Mouse (Mus musculus) thymus, adult 2 months (tissue): ENCODE measurements around the gene Tspan5. TPM values are rescaled to one million over a fixed set of nuclear protein-coding genes. Genes with fewer than 3 reads are reported as not detected.

ENCODE experiments used
- DNase-seq: peaks from one replicate; pipeline ENCODE4 v3.0.0; 2021
- H3K27ac ChIP-seq: fragments of 200-500 bp; 2 replicates; pipeline ENCODE4 v1.5.1; 2012; ENCODE audit warnings: low read length, control low read depth; ENCODE audit not compliant: control insufficient read depth, insufficient read depth
- H3K27me3 ChIP-seq: fragments of 200-500 bp; 2 replicates; pipeline ENCODE4 v1.6.1; 2012; ENCODE audit warnings: mild to moderate bottlenecking, low read length, moderate library complexity, mixed read lengths; ENCODE audit not compliant: control insufficient read depth, insufficient read depth
- H3K36me3 ChIP-seq: fragments of 200-500 bp; 2 replicates; pipeline ENCODE4 v1.6.1; 2012; ENCODE audit warnings: mild to moderate bottlenecking, low read length, moderate library complexity; ENCODE audit not compliant: control insufficient read depth, insufficient read depth
- H3K4me1 ChIP-seq: fragments of 200-500 bp; replicated peaks from 2 replicates; pipeline ENCODE4 v1.6.1; 2012; ENCODE audit warnings: low read length; ENCODE audit not compliant: control insufficient read depth, insufficient read depth
- H3K4me3 ChIP-seq: fragments of 200-500 bp; 2 replicates; pipeline ENCODE4 v1.5.1; 2012; ENCODE audit warnings: mild to moderate bottlenecking, low read length, control low read depth, moderate library complexity; ENCODE audit not compliant: control insufficient read depth, insufficient read depth
- CTCF ChIP-seq: fragments of 200-500 bp; IDR thresholded peaks from 2 replicates; pipeline ENCODE4 v1.5.1; 2012; ENCODE audit warnings: mild to moderate bottlenecking, control low read depth, low read length, moderate library complexity, borderline replicate concordance; ENCODE audit not compliant: control insufficient read depth, poor library complexity, insufficient read depth; ENCODE audit errors: extremely low read depth
- POLR2A ChIP-seq: fragments of 200-500 bp; IDR thresholded peaks from 2 replicates; pipeline ENCODE4 v1.6.1; 2012; ENCODE audit warnings: mild to moderate bottlenecking, low read length, control low read depth, moderate library complexity; ENCODE audit not compliant: control insufficient read depth, poor library complexity, insufficient read depth; ENCODE audit errors: extremely low read depth
- WGBS: fragments of 180-500 bp; shearing (Covaris S2); methylation state at CpG from one replicate; pipeline ENCODE4 v1.1.7; 2018; 5-methylcytosine and 5-hydroxymethylcytosine counted together
- polyA plus RNA-seq: library from polyadenylated mRNA; depleted of rRNA; stranded (reverse); fragments of >200 nt; gene quantifications from 2 replicates; pipeline ENCODE4 v1.2.3, GENCODE M21; 2012

Tspan5 gene
- polyA plus RNA-seq, 1 experiment, result 15.9 TPM

DNA sequence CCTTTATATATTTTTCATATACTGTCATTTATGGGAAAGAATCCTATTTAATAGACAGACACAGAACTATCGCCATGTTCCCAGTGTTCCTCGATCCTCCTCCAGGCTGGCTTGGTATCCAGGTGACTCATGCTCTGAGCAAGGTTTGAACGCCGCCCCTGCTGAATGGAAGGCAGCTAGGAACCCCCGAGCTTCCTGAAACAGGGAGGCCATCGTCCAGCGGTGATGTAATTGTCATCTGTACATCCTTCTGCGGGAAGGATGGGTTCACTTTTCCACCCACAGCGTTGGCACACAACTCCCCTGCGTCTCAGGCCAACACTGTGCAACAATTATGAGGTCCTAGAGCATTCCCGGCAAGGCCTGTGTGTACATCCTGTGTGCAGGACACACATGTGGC, 92.2 kb downstream of the Tspan5 start:
- no peak overlapping the region for H3K27ac ChIP-seq
- no peaks in the 10 kb centered on the region for H3K27me3 ChIP-seq
- WGBS, result 95% methylated on average over 11 of the region's 11 CpGs
- H3K4me3 ChIP-seq, result no peak overlapping the region
- no peak for DNase-seq
- H3K36me3 ChIP-seq, result no peaks in the 10 kb centered on the region
- no peak for TF ChIP-seq POLR2A
- H3K4me1 ChIP-seq, result peaks cover 7% of the 10 kb centered on the region

DNA sequence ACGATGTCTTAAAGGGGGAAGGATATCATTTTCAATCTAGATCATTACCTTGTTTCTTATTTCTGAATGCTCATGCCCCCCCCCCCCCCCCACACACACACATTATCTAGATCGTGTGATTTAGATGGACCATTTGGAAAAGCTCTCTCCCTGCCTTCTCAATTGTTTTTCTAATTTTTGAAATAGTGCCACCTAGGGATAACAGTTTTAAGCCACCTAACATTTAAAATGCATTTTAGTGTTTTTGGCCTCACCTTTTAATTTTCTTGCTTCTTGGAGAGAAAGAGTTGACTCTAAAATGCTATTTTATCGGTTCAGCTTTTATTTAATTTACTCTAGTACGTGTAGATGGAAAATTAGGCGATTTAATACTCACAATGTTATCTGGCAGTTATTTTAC, 94.9 kb downstream of the Tspan5 start:
- no peak for DNase-seq
- peaks cover 8% of the 10 kb centered on the region for H3K4me1 ChIP-seq
- H3K36me3 ChIP-seq, result no peaks in the 10 kb centered on the region
- 83% methylated on average over 5 of the region's 5 CpGs for WGBS
- TF ChIP-seq POLR2A (no peak), CTCF (no peak)
- no peaks in the 10 kb centered on the region for H3K27me3 ChIP-seq
- no peak overlapping the region for H3K27ac ChIP-seq
- H3K4me3 ChIP-seq, result no peak overlapping the region

- no peak overlapping the region for H3K4me3 ChIP-seq
- H3K27ac ChIP-seq, result no peak overlapping the region
- WGBS, result 93% methylated on average over 6 of the region's 6 CpGs
- H3K36me3 ChIP-seq, result no peaks in the 10 kb centered on the region
- no peak for DNase-seq
- TF ChIP-seq CTCF (no peak), POLR2A (no peak)
- H3K4me1 ChIP-seq, result peaks cover 8% of the 10 kb centered on the region
- no peaks in the 10 kb centered on the region for H3K27me3 ChIP-seq
Measured at GRCm38 (mm10) chr3:138837651-138838050, 95.7 kb downstream of the Tspan5 start.

DNA sequence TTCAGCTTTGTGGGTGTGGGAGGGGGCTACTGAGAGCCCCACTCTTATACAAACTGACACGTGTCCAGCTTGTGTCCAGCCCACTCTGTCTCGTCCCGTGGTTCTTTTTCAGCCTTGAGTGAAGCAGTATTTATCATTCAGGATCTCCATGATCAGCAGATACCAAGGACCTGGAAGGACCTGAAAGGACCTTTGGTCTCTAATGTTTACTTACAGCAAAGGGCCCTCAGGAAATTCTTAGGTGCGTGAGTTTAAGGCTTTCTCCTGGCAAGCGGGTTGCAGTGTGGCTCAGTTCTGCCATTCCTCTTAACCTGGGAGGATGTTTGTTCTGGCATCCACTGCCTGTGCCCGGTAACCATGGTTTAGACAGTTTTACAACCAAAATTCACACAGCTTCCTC, 97.7 kb downstream of the Tspan5 start:
- no peak for TF ChIP-seq POLR2A
- TF ChIP-seq CTCF, result no peak
- WGBS, result 76% methylated on average over 6 of the region's 6 CpGs

GRCm38 (mm10) chr3:138841288-138841687, 99.3 kb downstream of the Tspan5 start:
- Histone ChIP-seq H3K27ac (no peak overlapping the region), H3K36me3 (no peaks in the 10 kb centered on the region), H3K4me3 (no peak overlapping the region), H3K4me1 (peaks cover 12% of the 10 kb centered on the region), H3K27me3 (no peaks in the 10 kb centered on the region)
- TF ChIP-seq POLR2A (no peak), CTCF (no peak)
- WGBS, result 61% methylated on average over 5 of the region's 5 CpGs
- DNase-seq, result no peak

More for the DNA sequence above, 97.7 kb downstream of the Tspan5 start:
- Histone ChIP-seq H3K4me1 (peaks cover 12% of the 10 kb centered on the region), H3K27ac (no peak overlapping the region), H3K27me3 (no peaks in the 10 kb centered on the region), H3K36me3 (no peaks in the 10 kb centered on the region), H3K4me3 (no peak overlapping the region)
- no peak for DNase-seq

- 95% methylated on average over 2 of the region's 2 CpGs for WGBS
- no peak for DNase-seq
- Histone ChIP-seq H3K27ac (no peak overlapping the region), H3K27me3 (no peaks in the 10 kb centered on the region), H3K4me3 (no peak overlapping the region), H3K36me3 (no peaks in the 10 kb centered on the region), H3K4me1 (peaks cover 12% of the 10 kb centered on the region)
- TF ChIP-seq CTCF (no peak), POLR2A (no peak)
Measured at GRCm38 (mm10) chr3:138843180-138843579, 101.2 kb downstream of the Tspan5 start.

- H3K27ac ChIP-seq, result no peak overlapping the region
- H3K4me1 ChIP-seq, result peaks cover 11% of the 10 kb centered on the region
- no peak for DNase-seq
- no peaks in the 10 kb centered on the region for H3K36me3 ChIP-seq
- TF ChIP-seq POLR2A (no peak), CTCF (no peak)
- no peaks in the 10 kb centered on the region for H3K27me3 ChIP-seq
- no peak overlapping the region for H3K4me3 ChIP-seq
- WGBS, result 95% methylated on average over 5 of the region's 5 CpGs
Measured at GRCm38 (mm10) chr3:138843641-138844040, 101.6 kb downstream of the Tspan5 start.
